Mouse (Mus musculus) MEL (cell line): ENCODE data around the gene Tgm7. TPM values are rescaled to one million over a fixed set of nuclear protein-coding genes. Genes with fewer than 3 reads are reported as not detected.

Experiments
- DNase-seq: peaks from one replicate; pipeline ENCODE4 v3.0.0; 2011; ENCODE audit warnings: low read depth, low spot score
- H3K27ac ChIP-seq: 2 replicates; pipeline ENCODE4 v1.5.1; 2012; ENCODE audit warnings: low read depth, mild to moderate bottlenecking, control low read depth, low read length, moderate library complexity; ENCODE audit not compliant: control insufficient read depth
- H3K27me3 ChIP-seq, 2 experiments: fragments of 150-350 bp in 1 of 2; sonication (generic) in 1 of 2; 2 replicates each; pipeline ENCODE4 v1.6.1; 2012; ENCODE audit warnings: low read length in 2 of 2, mild to moderate bottlenecking in 2 of 2, improper control_type of control experiment in 1 of 2, moderate library complexity in 1 of 2; ENCODE audit not compliant: insufficient read depth in 2 of 2, control insufficient read depth in 1 of 2
- H3K36me3 ChIP-seq, 2 experiments: 2 replicates each; pipeline ENCODE4 v1.6.1; 2012 to 2014; ENCODE audit warnings: low read length in 2 of 2, improper control_type of control experiment in 1 of 2, inconsistent platforms in 1 of 2, mild to moderate bottlenecking in 1 of 2; ENCODE audit not compliant: insufficient read depth in 2 of 2, control insufficient read depth in 1 of 2
- H3K4me1 ChIP-seq, 2 experiments: fragments of 150-350 bp in 1 of 2; sonication (generic) in 1 of 2; 2 replicates each; pipeline ENCODE4 v1.6.1; 2012; ENCODE audit warnings: low read length in 2 of 2, improper control_type of control experiment in 1 of 2, mild to moderate bottlenecking in 1 of 2; ENCODE audit not compliant: insufficient read depth in 2 of 2, control insufficient read depth in 1 of 2
- H3K4me3 ChIP-seq, 2 experiments: fragments of 150-350 bp in 1 of 2; sonication (generic) in 1 of 2; 2 replicates each; pipeline ENCODE4 v1.5.1; 2012; ENCODE audit warnings: low read depth in 2 of 2, low read length in 2 of 2, mild to moderate bottlenecking in 2 of 2, moderate library complexity in 2 of 2, control low read depth in 1 of 2, improper control_type of control experiment in 1 of 2; ENCODE audit not compliant: control insufficient read depth in 1 of 2, insufficient read depth in 1 of 2
- H3K79me2 ChIP-seq: 2 replicates; pipeline ENCODE4 v1.6.1; 2012; ENCODE audit warnings: mild to moderate bottlenecking, low read length, moderate library complexity; ENCODE audit not compliant: control insufficient read depth, poor library complexity, insufficient read depth
- H3K9ac ChIP-seq: 2 replicates; pipeline ENCODE4 v1.6.1; 2012; ENCODE audit warnings: low read depth, mild to moderate bottlenecking, control low read depth, low read length, moderate library complexity; ENCODE audit not compliant: control insufficient read depth, poor library complexity, severe bottlenecking
- H3K9me3 ChIP-seq: fragments of 150-350 bp; sonication (generic); replicated peaks from 2 replicates; pipeline ENCODE4 v1.6.1; 2012; ENCODE audit warnings: mild to moderate bottlenecking, low read length, improper control_type of control experiment, moderate library complexity; ENCODE audit not compliant: insufficient read depth
- BHLHE40 ChIP-seq: IDR thresholded peaks from 2 replicates; pipeline ENCODE4 v1.6.1; 2012; ENCODE audit warnings: low read depth, mild to moderate bottlenecking, inconsistent platforms, low read length, improper control_type of control experiment, borderline replicate concordance
- CHD1 ChIP-seq: IDR thresholded peaks from 2 replicates; pipeline ENCODE4 v1.6.1; 2012; ENCODE audit warnings: low read depth, mild to moderate bottlenecking, inconsistent platforms, low read length, improper control_type of control experiment
- CHD2 ChIP-seq: IDR thresholded peaks from 2 replicates; pipeline ENCODE4 v1.6.1; 2011; ENCODE audit warnings: low read length, improper control_type of control experiment
- CTCF ChIP-seq, 3 experiments: IDR thresholded peaks in 2 of 3; conservative IDR thresholded peaks in 1 of 3; 2 replicates each; pipeline ENCODE4 v1.5.1; 2011 to 2012; ENCODE audit warnings: low read length in 3 of 3, low read depth in 2 of 3, mild to moderate bottlenecking in 2 of 3, improper control_type of control experiment in 1 of 3, inconsistent platforms in 1 of 3, mixed read lengths in 1 of 3, moderate library complexity in 1 of 3; ENCODE audit not compliant: control insufficient read depth in 1 of 3, insufficient read depth in 1 of 3, poor library complexity in 1 of 3, severe bottlenecking in 1 of 3
- E2F4 ChIP-seq: IDR thresholded peaks from 2 replicates; pipeline ENCODE4 v1.6.1; 2011; ENCODE audit warnings: low read depth, low read length, improper control_type of control experiment, borderline replicate concordance
- ELF1 ChIP-seq: IDR thresholded peaks from 2 replicates; pipeline ENCODE4 v1.6.1; 2014; ENCODE audit warnings: low read depth, mild to moderate bottlenecking, inconsistent platforms, low read length, improper control_type of control experiment, moderate library complexity
- EP300 ChIP-seq, 2 experiments: IDR thresholded peaks; 2 replicates each; pipeline ENCODE4 v1.6.1; 2011; ENCODE audit warnings: improper control_type of control experiment in 2 of 2, low read length in 2 of 2, low read depth in 1 of 2, mild to moderate bottlenecking in 1 of 2
- GABPA ChIP-seq: IDR thresholded peaks from 2 replicates; pipeline ENCODE4 v1.6.1; 2012; ENCODE audit warnings: low read depth, mild to moderate bottlenecking, inconsistent platforms, low read length, improper control_type of control experiment, moderate library complexity
- GATA1 ChIP-seq: IDR thresholded peaks from 2 replicates; pipeline ENCODE4 v1.6.1; 2011; ENCODE audit warnings: low read depth, low read length, improper control_type of control experiment
- KAT2A ChIP-seq: conservative IDR thresholded peaks from 2 replicates; pipeline ENCODE4 v1.6.1; 2012; ENCODE audit warnings: low read depth, low read length, improper control_type of control experiment, inconsistent platforms
- MAFK ChIP-seq: IDR thresholded peaks from 2 replicates; pipeline ENCODE4 v1.6.1; 2011; ENCODE audit warnings: low read depth, mild to moderate bottlenecking, low read length, improper control_type of control experiment, borderline replicate concordance
- MAX ChIP-seq: IDR thresholded peaks from 2 replicates; pipeline ENCODE4 v1.6.1; 2011; ENCODE audit warnings: low read length, improper control_type of control experiment
- MEF2A ChIP-seq: IDR thresholded peaks from 2 replicates; pipeline ENCODE4 v1.6.1; 2014; ENCODE audit warnings: low read depth, mild to moderate bottlenecking, inconsistent platforms, low read length, improper control_type of control experiment; ENCODE audit not compliant: poor library complexity, insufficient replicate concordance, severe bottlenecking; ENCODE audit errors: extremely low read depth
- MXI1 ChIP-seq: IDR thresholded peaks from 2 replicates; pipeline ENCODE4 v1.6.1; 2011; ENCODE audit warnings: mild to moderate bottlenecking, low read depth, low read length, improper control_type of control experiment
- MYB ChIP-seq: IDR thresholded peaks from 2 replicates; pipeline ENCODE4 v1.6.1; 2011; ENCODE audit warnings: mild to moderate bottlenecking, low read depth, low read length, improper control_type of control experiment
- MYC ChIP-seq: IDR thresholded peaks from 2 replicates; pipeline ENCODE4 v1.6.1; 2011; ENCODE audit warnings: low read depth, mild to moderate bottlenecking, low read length, improper control_type of control experiment, moderate library complexity
- NELFE ChIP-seq: IDR thresholded peaks from 2 replicates; pipeline ENCODE4 v1.6.1; 2011; ENCODE audit warnings: low read depth, low read length, improper control_type of control experiment
- POLR2AphosphoS2 ChIP-seq: IDR thresholded peaks from 2 replicates; pipeline ENCODE4 v1.6.1; 2011; ENCODE audit warnings: low read length, improper control_type of control experiment
- POLR2AphosphoS5 ChIP-seq: IDR thresholded peaks from 2 replicates; pipeline ENCODE4 v1.6.1; 2012; ENCODE audit warnings: low read depth, borderline replicate concordance, mild to moderate bottlenecking, inconsistent platforms, low read length, moderate library complexity, mixed read lengths
- RAD21 ChIP-seq: IDR thresholded peaks from 2 replicates; pipeline ENCODE4 v1.6.1; 2011; ENCODE audit warnings: mild to moderate bottlenecking, low read depth, low read length, improper control_type of control experiment
- RCOR1 ChIP-seq: IDR thresholded peaks from 2 replicates; pipeline ENCODE4 v1.6.1; 2012; ENCODE audit warnings: low read depth, mild to moderate bottlenecking, inconsistent platforms, low read length, improper control_type of control experiment
- SIN3A ChIP-seq: IDR thresholded peaks from 2 replicates; pipeline ENCODE4 v1.6.1; 2012; ENCODE audit warnings: low read length, improper control_type of control experiment, inconsistent platforms
- SMC3 ChIP-seq: IDR thresholded peaks from 2 replicates; pipeline ENCODE4 v1.6.1; 2011; ENCODE audit warnings: low read depth, low read length, improper control_type of control experiment
- TAL1 ChIP-seq: IDR thresholded peaks from 2 replicates; pipeline ENCODE4 v1.6.1; 2012; ENCODE audit warnings: mild to moderate bottlenecking, inconsistent platforms, low read length, moderate library complexity, mixed read lengths
- TBP ChIP-seq: IDR thresholded peaks from 2 replicates; pipeline ENCODE4 v1.8.0; 2011; ENCODE audit warnings: low read depth, low read length, improper control_type of control experiment
- TCF12 ChIP-seq: IDR thresholded peaks from 2 replicates; pipeline ENCODE4 v1.6.1; 2014; ENCODE audit warnings: low read depth, mild to moderate bottlenecking, inconsistent platforms, low read length, improper control_type of control experiment, moderate library complexity
- UBTF ChIP-seq: IDR thresholded peaks from 2 replicates; pipeline ENCODE4 v1.6.1; 2012; ENCODE audit warnings: low read depth, mild to moderate bottlenecking, inconsistent platforms, low read length, improper control_type of control experiment, moderate library complexity, borderline replicate concordance; ENCODE audit not compliant: insufficient read depth
- USF2 ChIP-seq, 2 experiments: IDR thresholded peaks; 2 replicates each; pipeline ENCODE4 v1.6.1; 2011 to 2012; ENCODE audit warnings: improper control_type of control experiment in 2 of 2, low read length in 2 of 2, borderline replicate concordance in 1 of 2, inconsistent platforms in 1 of 2, low read depth in 1 of 2, mild to moderate bottlenecking in 1 of 2; ENCODE audit not compliant: insufficient read depth in 1 of 2
- ZC3H11A ChIP-seq: IDR thresholded peaks from 2 replicates; pipeline ENCODE4 v1.6.1; 2012; ENCODE audit warnings: low read depth, mild to moderate bottlenecking, inconsistent platforms, low read length, improper control_type of control experiment
- ZKSCAN1 ChIP-seq: IDR thresholded peaks from 2 replicates; pipeline ENCODE4 v1.6.1; 2012; ENCODE audit warnings: low read depth, mild to moderate bottlenecking, inconsistent platforms, low read length, improper control_type of control experiment, moderate library complexity
- ZMIZ1 ChIP-seq: IDR thresholded peaks from 2 replicates; pipeline ENCODE4 v1.6.1; 2012; ENCODE audit warnings: low read depth, mild to moderate bottlenecking, inconsistent platforms, low read length, improper control_type of control experiment, moderate library complexity
- ZNF384 ChIP-seq: IDR thresholded peaks from 2 replicates; pipeline ENCODE4 v1.6.1; 2012; ENCODE audit warnings: low read depth, mild to moderate bottlenecking, inconsistent platforms, low read length, improper control_type of control experiment
- polyA plus RNA-seq, 2 experiments: library from polyadenylated mRNA; stranded (reverse) in 1 of 2; unstranded in 1 of 2; fragments of >175 nt in 1 of 2; fragments of >200 nt in 1 of 2; gene quantifications; 2 replicates each; pipeline versions ENCODE4 v1.2.1 to v1.2.4; 2012; ENCODE audit warnings: low replicate concordance in 2 of 2, low read depth in 1 of 2; ENCODE audit not compliant: insufficient read length in 2 of 2, insufficient read depth in 1 of 2, missing spikeins in 1 of 2
- total RNA-seq: library from RNA; depleted of rRNA; stranded (reverse); fragments of 300-350 nt; gene quantifications from 2 replicates; pipeline ENCODE4 v1.2.3, GENCODE M21; 2012; rRNA removed

Tgm7 gene
- total RNA-seq (not detected in 2 replicates), polyA plus RNA-seq (not detected)

DNA sequence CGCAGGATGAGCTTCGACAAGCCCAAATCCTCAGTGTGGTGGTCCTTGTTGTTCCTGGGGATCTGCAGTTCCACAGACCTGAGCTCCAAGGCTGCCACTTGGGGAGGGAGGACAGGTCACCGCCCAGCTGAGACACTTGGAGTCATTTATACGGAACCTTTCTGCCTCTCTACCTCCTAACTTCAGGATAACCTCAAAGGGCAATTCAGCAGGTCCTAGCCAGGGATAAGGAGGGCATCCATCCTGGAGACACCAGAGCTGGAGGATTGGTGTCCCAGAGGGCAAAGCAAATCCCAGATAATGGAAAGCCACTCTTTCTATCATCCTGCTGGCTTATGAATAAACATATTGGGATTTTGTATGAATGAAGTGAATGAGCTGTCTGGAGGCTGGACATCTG, at the start of gene Tgm7:
Gene Tgm7 (minus strand): TSS at position 101 of the 400 bp plus-strand sequence.
- Histone ChIP-seq H3K9ac (no peak within 1 kb of the TSS), H3K36me3 (no peaks in the 10 kb centered on the region), H3K4me3 (no peak within 1 kb of the TSS), H3K79me2 (no peaks in the 10 kb centered on the region), H3K9me3 (no peaks in the 10 kb centered on the region), H3K27ac (no peak within 1 kb of the TSS), H3K4me1 (no peaks in the 10 kb centered on the region), H3K27me3 (peaks cover 1 to 5% of the 10 kb centered on the region in 2 experiments; a peak in 3 of 4 replicates)
- no peak for TF ChIP-seq RAD21
- no peak for DNase-seq

DNA sequence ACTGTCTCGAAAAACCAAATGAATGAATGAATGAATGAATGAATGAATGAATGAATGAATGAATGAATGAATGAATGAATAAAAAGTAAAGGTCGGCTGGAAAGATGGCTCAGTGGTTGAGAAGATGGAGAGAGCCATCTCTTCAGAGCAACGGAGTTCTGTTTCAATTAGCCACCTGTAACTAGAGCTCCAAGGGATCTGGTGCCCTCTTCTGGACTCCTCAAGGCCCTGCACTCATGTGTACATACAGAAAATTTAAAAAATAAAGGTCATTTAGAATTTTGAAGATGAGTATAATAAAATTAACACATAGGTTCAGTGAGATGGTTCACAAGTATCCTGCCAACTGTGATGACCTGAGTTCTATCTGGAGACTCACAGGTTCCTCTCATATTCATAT, 43.5 kb upstream of the Tgm7 start:
- H3K9ac ChIP-seq = no peak overlapping the region
- peaks cover 0 to 14% of the 10 kb centered on the region in 2 experiments; a peak in 2 of 4 replicates for H3K36me3 ChIP-seq
- no peak for TF ChIP-seq RCOR1
- TF ChIP-seq TBP = no peak
- TF ChIP-seq MEF2A = no peak
- no peak for TF ChIP-seq USF2 (IDR thresholded peaks at IDR 0.05; ENCODE audit: borderline replicate concordance in 1 of 2, insufficient read depth in 1 of 2, low read depth in 1 of 2, low read length in 2 of 2)
- no peak for TF ChIP-seq ZNF384
- TF ChIP-seq ZC3H11A = 0 out of 2 replicates have a peak, but pooled peaks have one; percentile 23
- no peak for TF ChIP-seq POLR2AphosphoS2
- no peak for TF ChIP-seq CHD2
- TF ChIP-seq MXI1 = no peak
- no peak for TF ChIP-seq BHLHE40
- no peak for TF ChIP-seq TCF12
- TF ChIP-seq ELF1 = no peak
- peak; percentile 41; the same call in 1 of the 2 replicates for TF ChIP-seq SMC3
- peak; percentile 47 to 56 (median 56) for TF ChIP-seq CTCF (IDR thresholded peaks at IDR 0.05 in 2 of 3, conservative IDR thresholded peaks at IDR 0.05 in 1 of 3; ENCODE audit: control insufficient read depth in 1 of 3, insufficient read depth in 1 of 3, low read depth in 2 of 3, low read length in 3 of 3, poor library complexity in 1 of 3, severe bottlenecking in 1 of 3)
- no peak for TF ChIP-seq ZMIZ1
- TF ChIP-seq GATA1 = no peak
- TF ChIP-seq MYC = no peak
- TF ChIP-seq MAFK = no peak
- TF ChIP-seq E2F4 = no peak
- no peak for TF ChIP-seq EP300 (IDR thresholded peaks at IDR 0.05; ENCODE audit: low read depth in 1 of 2, low read length in 2 of 2)
- TF ChIP-seq CHD1 = no peak
- no peak for TF ChIP-seq KAT2A
- TF ChIP-seq TAL1 = no peak
- TF ChIP-seq SIN3A = no peak
- no peak for TF ChIP-seq UBTF
- TF ChIP-seq MAX = no peak
- no peak for TF ChIP-seq ZKSCAN1
- no peak for TF ChIP-seq POLR2AphosphoS5
- no peak for TF ChIP-seq NELFE
- no peak for TF ChIP-seq MYB
- TF ChIP-seq GABPA = no peak
- peak; percentile 47 for TF ChIP-seq RAD21

More for the DNA sequence above, 43.5 kb upstream of the Tgm7 start:
- Histone ChIP-seq H3K4me1 (no peaks in the 10 kb centered on the region), H3K27me3 (no peaks in the 10 kb centered on the region), H3K9me3 (no peaks in the 10 kb centered on the region), H3K79me2 (no peaks in the 10 kb centered on the region), H3K27ac (no peak overlapping the region), H3K4me3 (no peak overlapping the region)
- peak; percentile 57 for DNase-seq
